Mouse (Mus musculus): ENCODE data around the gene Etv5. TPM values are rescaled to one million over a fixed set of nuclear protein-coding genes. Genes with fewer than 3 reads are reported as not detected.

The Etv5 gene
- polyA plus RNA-seq (2014; fragmentation: Illumina TruSeq; extraction: RNeasy Lipid Tissue Mini Kit (QIAGEN cat#74804); ENCODE audit: low read depth, low replicate concordance) = 1.6 TPM

DNA sequence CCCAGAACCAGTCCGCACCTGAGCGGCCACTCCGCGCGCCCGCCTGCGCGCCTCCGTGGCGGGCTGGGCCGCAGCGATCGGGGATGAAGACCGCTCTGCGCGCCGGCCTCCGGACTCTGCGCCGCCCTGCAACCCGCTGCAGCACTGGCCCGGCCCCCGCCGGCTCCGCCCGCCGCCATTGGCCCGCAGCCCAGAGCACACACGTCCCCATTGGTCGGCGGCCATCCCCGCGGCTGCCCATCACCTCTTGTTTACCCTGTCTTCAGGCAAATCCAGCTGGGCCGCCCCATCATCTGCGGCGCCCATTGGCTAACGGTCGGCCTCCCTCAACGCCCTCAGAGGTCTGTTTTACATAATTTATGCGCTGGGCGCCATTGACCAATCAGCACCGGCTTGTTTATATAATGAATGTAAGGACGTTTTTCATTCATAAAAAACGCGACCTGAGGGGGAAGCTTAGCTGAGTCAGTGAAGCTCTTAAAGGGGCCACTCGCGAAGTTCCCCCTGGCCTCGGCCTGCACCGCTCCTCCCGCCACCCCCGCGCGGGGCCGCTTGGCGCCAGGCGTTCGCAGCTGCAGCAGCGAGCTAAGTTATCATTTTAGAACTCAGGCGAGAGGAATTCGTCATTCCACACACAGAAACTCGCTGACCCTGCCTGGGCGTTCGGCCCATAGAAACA is at the start of gene Etv5:
TSS of gene Etv5 (minus strand) at position 221 of the 679 bp plus-strand sequence.

Other genes starting within 250 kb of the Etv5 start
- gene Tra2b, start 173.7 kb downstream of the Etv5 start, polyA plus RNA-seq (2014; fragmentation: Illumina TruSeq; extraction: RNeasy Lipid Tissue Mini Kit (QIAGEN cat#74804); ENCODE audit: low read depth, low replicate concordance) = 68.4 TPM
- not detected for gene Dgkg, start 217.5 kb upstream of the Etv5 start, polyA plus RNA-seq (2014; fragmentation: Illumina TruSeq; extraction: RNeasy Lipid Tissue Mini Kit (QIAGEN cat#74804); ENCODE audit: low read depth, low replicate concordance)